Mouse (Mus musculus) heart, adult 2 months (tissue): ENCODE data around the gene Gm26727.

Experiments
- CTCF ChIP-seq: fragments of 200-600 bp; IDR thresholded peaks from 2 replicates; pipeline ENCODE4 v1.8.1; 2022; ENCODE audit warnings: antibody characterized with exemption, mild to moderate bottlenecking, moderate library complexity
- EP300 ChIP-seq: fragments of 200-500 bp; IDR thresholded peaks from 2 replicates; pipeline ENCODE4 v1.6.1; 2011; ENCODE audit warnings: low read depth, low read length, control low read depth; ENCODE audit not compliant: insufficient read depth
- POLR2A ChIP-seq: fragments of 200-500 bp; IDR thresholded peaks from 2 replicates; pipeline ENCODE4 v1.6.1; 2011; ENCODE audit warnings: mild to moderate bottlenecking, low read depth, low read length, control low read depth; ENCODE audit not compliant: insufficient read depth

- TF ChIP-seq POLR2A (no peak), CTCF (no peak), EP300 (no peak)
Observed at GRCm38 (mm10) chr2:67460857-67461256, 27.9 kb upstream of the Gm26727 start.
